Comparison of ENCODE assay signal across 8 mouse cellular contexts in the genomic region with DNA sequence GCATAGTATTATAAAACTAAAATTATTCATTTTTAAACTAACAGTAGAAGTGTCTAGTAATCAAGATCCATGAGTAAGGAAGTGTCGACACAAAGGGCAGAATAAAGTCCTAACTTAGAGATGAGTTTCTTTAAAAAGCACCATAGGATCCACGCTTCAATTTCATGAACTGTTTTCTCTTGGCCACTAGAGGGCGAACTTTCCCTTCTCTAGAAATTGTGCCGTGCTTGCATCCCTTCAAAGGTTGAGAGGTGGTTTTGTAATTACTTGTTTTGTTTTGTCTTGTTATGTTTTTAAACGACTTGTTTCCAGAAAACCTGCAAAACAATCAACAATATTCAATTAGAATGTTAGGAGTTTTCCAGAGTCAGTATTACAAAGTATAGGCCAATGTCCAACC.
DNase-seq lines count a peak whose midpoint lies in the region; ATAC-seq and TF ChIP-seq lines count a peak whose summit lies in the region.
"Had no signal": no experiment of that assay in that cellular context is flagged by ENCODE, and none has a peak within 500 bp of the region (broad histone marks: within the 10 kb centered on the region; RNA-seq: fewer than 3 reads in every experiment).

No protein-coding gene starts in this region.

- no peak overlapping the region for H3K9ac ChIP-seq in kidney, postnatal 0 days (ENCODE audit: low read depth, low read length)
- H3K9ac ChIP-seq in kidney, embryonic 16.5 days (replicated peaks; ENCODE audit: low read length), result no peak overlapping the region

- no peak overlapping the region for H3K27ac ChIP-seq in kidney, postnatal 0 days
- no peak overlapping the region for H3K27ac ChIP-seq in kidney, embryonic 16.5 days (ENCODE audit: low read length)

- no peaks in the 10 kb centered on the region for H3K27me3 ChIP-seq in kidney, postnatal 0 days (ENCODE audit: insufficient read depth, low read length)
- no peaks in the 10 kb centered on the region; the same call in 1 of the 2 replicates for H3K27me3 ChIP-seq in kidney, embryonic 16.5 days (ENCODE audit: insufficient read depth, low read length)
- H3K27me3 ChIP-seq: megakaryocyte, embryonic 14.5 days had no signal

- H3K4me3 ChIP-seq in kidney, postnatal 0 days (replicated peaks; ENCODE audit: low read depth, low read length), result no peak overlapping the region
- no peak overlapping the region for H3K4me3 ChIP-seq in kidney, embryonic 16.5 days (ENCODE audit: low read length)
- H3K4me3 ChIP-seq: megakaryocyte, embryonic 14.5 days had no signal

- H3K4me1 ChIP-seq in kidney, postnatal 0 days (replicated peaks; ENCODE audit: insufficient read depth, low read length), result no peaks in the 10 kb centered on the region
- H3K4me1 ChIP-seq in kidney, embryonic 16.5 days (ENCODE audit: insufficient read depth, low read length), result no peaks in the 10 kb centered on the region
- H3K4me1 ChIP-seq: megakaryocyte, embryonic 14.5 days had no signal

- TF ChIP-seq CTCF in kidney, postnatal 0 days (IDR thresholded peaks at IDR 0.05; ENCODE audit: low read depth), result peak; percentile 92

- DNase-seq in kidney, postnatal 0 days (ENCODE audit: low spot score), result peak; percentile 80
- peak; percentile 52 for DNase-seq in 416B (ENCODE audit: low read depth)
- peak; percentile 9 for DNase-seq in CD4-positive helper T cell, adult 2 months (ENCODE audit: low read depth, low spot score)
- DNase-seq in embryo, embryonic 10 days (ENCODE audit: low spot score), result peak; percentile 87
- peak; percentile 28 for DNase-seq in retina, adult 2 months (ENCODE audit: low read depth, low spot score)
- DNase-seq in yolk sac, embryonic 10.5 days (ENCODE audit: low spot score), result no peak

- ATAC-seq in kidney, postnatal 0 days (replicated peaks; ENCODE audit: low FRiP score, low read depth), result no peak
- no peak for ATAC-seq in kidney, embryonic 16.5 days (ENCODE audit: low FRiP score, low TSS enrichment)

- no peaks in the 10 kb centered on the region for H3K36me3 ChIP-seq in kidney, postnatal 0 days (ENCODE audit: insufficient read depth, low read length)
- no peaks in the 10 kb centered on the region for H3K36me3 ChIP-seq in kidney, embryonic 16.5 days (ENCODE audit: insufficient read depth, low read length)

- 2% methylated on average over 5 of the region's 5 CpGs for WGBS in kidney, postnatal 0 days
- 3% methylated on average over 5 of the region's 5 CpGs for WGBS in kidney, embryonic 16.5 days

- no peak overlapping the region for H3K4me2 ChIP-seq in kidney, postnatal 0 days (ENCODE audit: low read length)
- H3K4me2 ChIP-seq in kidney, embryonic 16.5 days (replicated peaks; ENCODE audit: low read depth, low read length), result no peak overlapping the region

- H3K9me3 ChIP-seq in kidney, postnatal 0 days (replicated peaks; ENCODE audit: low read length), result no peaks in the 10 kb centered on the region
- no peaks in the 10 kb centered on the region for H3K9me3 ChIP-seq in kidney, embryonic 16.5 days (ENCODE audit: low read length)
- H3K9me3 ChIP-seq: megakaryocyte, embryonic 14.5 days had no signal
